Mouse (Mus musculus) MEL (cell line): Measurements from ENCODE around the gene Kalrn.
A peak's percentile ranks its signal among the peaks of the same experiment; 100 is the strongest.

ENCODE experiments used
- BHLHE40 ChIP-seq: IDR thresholded peaks from 2 replicates; pipeline ENCODE4 v1.6.1; 2012; ENCODE audit warnings: low read depth, mild to moderate bottlenecking, inconsistent platforms, low read length, improper control_type of control experiment, borderline replicate concordance
- EP300 ChIP-seq, 2 experiments: IDR thresholded peaks; 2 replicates each; pipeline ENCODE4 v1.6.1; 2011; ENCODE audit warnings: improper control_type of control experiment in 2 of 2, low read length in 2 of 2, low read depth in 1 of 2, mild to moderate bottlenecking in 1 of 2
- GATA1 ChIP-seq: IDR thresholded peaks from 2 replicates; pipeline ENCODE4 v1.6.1; 2011; ENCODE audit warnings: low read depth, low read length, improper control_type of control experiment
- NELFE ChIP-seq: IDR thresholded peaks from 2 replicates; pipeline ENCODE4 v1.6.1; 2011; ENCODE audit warnings: low read depth, low read length, improper control_type of control experiment
- POLR2A ChIP-seq, 2 experiments: IDR thresholded peaks; 2 replicates each; pipeline ENCODE4 v1.6.1; 2011 to 2012; ENCODE audit warnings: low read length in 2 of 2, mild to moderate bottlenecking in 2 of 2, control low read depth in 1 of 2, improper control_type of control experiment in 1 of 2, low read depth in 1 of 2, moderate library complexity in 1 of 2; ENCODE audit not compliant: control insufficient read depth in 1 of 2, insufficient read depth in 1 of 2, poor library complexity in 1 of 2
- POLR2AphosphoS5 ChIP-seq: IDR thresholded peaks from 2 replicates; pipeline ENCODE4 v1.6.1; 2012; ENCODE audit warnings: low read depth, borderline replicate concordance, mild to moderate bottlenecking, inconsistent platforms, low read length, moderate library complexity, mixed read lengths
- TBP ChIP-seq: IDR thresholded peaks from 2 replicates; pipeline ENCODE4 v1.8.0; 2011; ENCODE audit warnings: low read depth, low read length, improper control_type of control experiment
- UBTF ChIP-seq: IDR thresholded peaks from 2 replicates; pipeline ENCODE4 v1.6.1; 2012; ENCODE audit warnings: low read depth, mild to moderate bottlenecking, inconsistent platforms, low read length, improper control_type of control experiment, moderate library complexity, borderline replicate concordance; ENCODE audit not compliant: insufficient read depth
- ZKSCAN1 ChIP-seq: IDR thresholded peaks from 2 replicates; pipeline ENCODE4 v1.6.1; 2012; ENCODE audit warnings: low read depth, mild to moderate bottlenecking, inconsistent platforms, low read length, improper control_type of control experiment, moderate library complexity
- ZNF384 ChIP-seq: IDR thresholded peaks from 2 replicates; pipeline ENCODE4 v1.6.1; 2012; ENCODE audit warnings: low read depth, mild to moderate bottlenecking, inconsistent platforms, low read length, improper control_type of control experiment

DNA sequence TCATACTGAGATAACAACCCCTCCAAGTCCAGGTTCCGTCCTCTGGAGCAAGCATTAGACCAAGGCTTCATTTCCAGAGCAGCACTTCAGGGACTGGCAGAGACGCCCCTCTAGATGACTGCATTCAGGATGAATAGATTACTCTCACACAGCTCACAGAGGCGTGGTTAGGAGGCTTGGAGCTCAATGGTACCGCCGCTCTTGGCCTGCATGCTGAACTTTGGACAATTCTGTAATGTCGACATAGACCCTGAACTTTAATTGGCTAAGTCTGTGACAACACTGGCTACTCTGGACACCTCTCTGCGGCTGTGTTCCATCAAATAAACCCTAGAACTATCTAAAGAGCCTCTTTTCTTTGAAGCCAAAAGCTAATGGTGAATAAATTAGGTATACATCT lies 525.8 kb downstream of the Kalrn start:
- TF ChIP-seq EP300 (IDR thresholded peaks at IDR 0.05; ENCODE audit: low read depth in 1 of 2, low read length in 2 of 2) = 0 out of 4 replicates have a peak, but pooled peaks of 1 of the 2 experiments have one; percentile 12
- no peak for TF ChIP-seq POLR2AphosphoS5
- no peak for TF ChIP-seq POLR2A (IDR thresholded peaks at IDR 0.05; ENCODE audit: control insufficient read depth in 1 of 2, insufficient read depth in 1 of 2, low read depth in 1 of 2, low read length in 2 of 2, poor library complexity in 1 of 2)
- TF ChIP-seq ZNF384 = no peak
- no peak for TF ChIP-seq UBTF
- TF ChIP-seq ZKSCAN1 = no peak
- TF ChIP-seq NELFE = no peak
- TF ChIP-seq TBP = no peak
- TF ChIP-seq GATA1 = no peak
- TF ChIP-seq BHLHE40 = no peak
